In genomic region chr7:130892973-130893372, GRCm38 (mm10) we compare ENCODE assay signal across 8 mouse cellular contexts. TPM values are rescaled to one million over a fixed set of nuclear protein-coding genes. Genes with fewer than 3 reads are reported as not detected.
DNase-seq lines count a peak whose midpoint lies in the region; ATAC-seq lines count a peak whose summit lies in the region.

No protein-coding gene starts in this region.

- DNase-seq in heart, adult 18-20 months = peak; percentile 57 to 68
- DNase-seq in heart, postnatal 4 days = no peak
- DNase-seq in CD8-positive naive resting alpha-beta T cell, adult 2 months (ENCODE audit: low read depth in 2 of 2, low spot score in 2 of 2) = peak; percentile 41 to 51
- peak; percentile 54 for DNase-seq in gonadal fat pad, adult 2 months (ENCODE audit: low read depth)
- DNase-seq in lung, postnatal 36 days = peak; percentile 82
- DNase-seq in thymus, postnatal 36 days = peak; percentile 36 to 37
- DNase-seq in kidney, postnatal 14 days = no peak

- ATAC-seq in erythroblast, adult 5-6 weeks (replicated peaks; ENCODE audit: low FRiP score, poor library complexity, severe bottlenecking) = no peak

RNA-seq across cellular contexts. Expression of gene Plekha1, which starts 27.4 kb away (rescaled TPM):
- 10 to 100 TPM; 34.3 to 36.6 TPM for total RNA-seq in heart, adult 18-20 months (2021)
- 10 to 100 TPM; 60.1 TPM for total RNA-seq in heart, postnatal 4 days (2021)
- polyA plus RNA-seq in gonadal fat pad, adult 2 months (2012; rRNA removed) = 77.5 and 85.0 TPM in 2 replicates
- 2.1 and 3.1 TPM in 2 replicates for total RNA-seq in erythroblast, adult 5-6 weeks (2015; ENCODE audit: low replicate concordance)
- total RNA-seq in erythroblast, adult 5-6 weeks (2017; ENCODE audit: low replicate concordance) = 3.2 and 7.8 TPM in 2 replicates

RNA-seq across cellular contexts. Expression of gene Htra1, which starts 42.9 kb away (rescaled TPM):
- 100 to 1,000 TPM; 109 to 122 TPM for total RNA-seq in heart, adult 18-20 months (2021)
- 100 to 1,000 TPM; 125 to 139 TPM for total RNA-seq in heart, postnatal 4 days (2021)
- 112 and 124 TPM in 2 replicates for polyA plus RNA-seq in gonadal fat pad, adult 2 months (2012; rRNA removed)
- not detected in 2 replicates for total RNA-seq in erythroblast, adult 5-6 weeks (2015; ENCODE audit: low replicate concordance)
- not detected in 2 replicates for total RNA-seq in erythroblast, adult 5-6 weeks (2017; ENCODE audit: low replicate concordance)

Comparison
In these comparisons a context has a peak if more than half of its experiments do, and no peak if none do; other contexts are left out.
1. DNase-seq: peak in heart, adult 18-20 months (2 of 2), CD8-positive naive resting alpha-beta T cell, adult 2 months (2 of 2), gonadal fat pad, adult 2 months (single experiment), lung, postnatal 36 days (single experiment) and thymus, postnatal 36 days (2 of 2); none in heart, postnatal 4 days (single experiment) and kidney, postnatal 14 days (single experiment).
2. RNA of gene Plekha1, which starts 27.4 kb away (total RNA-seq): 60.1 TPM in heart, postnatal 4 days and 34.3 to 36.6 TPM in heart, adult 18-20 months; 2.1 to 7.8 TPM in erythroblast, adult 5-6 weeks; every median in the first group is over 4 times any median in the second.
3. RNA of gene Htra1, which starts 42.9 kb away (total RNA-seq): 125 to 139 TPM in heart, postnatal 4 days and 109 to 122 TPM in heart, adult 18-20 months; not detected in erythroblast, adult 5-6 weeks; every median in the first group is over 100 times any median in the second.